Mouse (Mus musculus) CD8-positive naive resting alpha-beta T cell, adult 2 months (primary cell): ENCODE results near the gene Slc35b2.

Source experiments
- DNase-seq, 2 experiments: peaks; one replicate each; pipeline ENCODE4 v3.0.0; 2022; ENCODE audit warnings: low read depth in 2 of 2, low spot score in 2 of 2

Slc35b2 gene

GRCm38 (mm10) chr17:45564531-45565084, 934 bp downstream of the Slc35b2 start:
- no peak for DNase-seq

DNA sequence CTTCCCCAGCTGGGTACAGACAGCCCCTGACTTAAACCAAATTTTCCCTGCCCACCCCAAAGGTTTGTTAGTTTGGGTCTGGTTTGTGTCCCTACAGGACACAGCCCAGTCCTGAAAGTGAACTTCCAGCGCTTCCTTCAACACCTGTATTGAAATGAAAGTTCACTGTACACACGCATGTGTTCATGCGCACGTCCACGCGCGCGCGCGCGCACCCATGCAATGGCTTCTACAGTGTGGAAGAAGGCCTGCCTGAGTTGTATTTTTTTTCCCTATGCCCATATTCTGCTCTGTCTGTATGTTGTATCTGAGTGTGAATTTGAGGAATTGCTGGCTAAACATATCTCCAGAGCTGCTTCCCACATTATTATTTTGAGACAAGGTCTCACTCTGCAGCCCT, 1.4 kb downstream of the Slc35b2 start:
- no peak for DNase-seq

DNA sequence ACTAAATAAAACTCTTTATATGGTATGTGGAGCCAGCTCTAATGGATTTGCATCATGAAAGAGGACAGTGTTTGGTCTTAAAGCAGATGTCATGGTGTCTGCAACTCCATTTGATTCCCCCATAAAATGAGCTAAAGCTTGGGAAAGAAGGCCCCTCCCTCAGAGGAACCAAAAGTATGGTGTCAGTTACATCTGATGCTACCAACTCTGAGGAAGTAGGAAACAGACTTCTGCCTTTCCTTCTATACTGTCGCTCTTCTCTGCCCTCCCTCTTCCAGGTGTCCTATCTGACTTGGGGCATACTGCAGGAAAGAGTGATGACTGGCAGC, 2.3 kb downstream of the Slc35b2 start:
- no peak for DNase-seq

DNA sequence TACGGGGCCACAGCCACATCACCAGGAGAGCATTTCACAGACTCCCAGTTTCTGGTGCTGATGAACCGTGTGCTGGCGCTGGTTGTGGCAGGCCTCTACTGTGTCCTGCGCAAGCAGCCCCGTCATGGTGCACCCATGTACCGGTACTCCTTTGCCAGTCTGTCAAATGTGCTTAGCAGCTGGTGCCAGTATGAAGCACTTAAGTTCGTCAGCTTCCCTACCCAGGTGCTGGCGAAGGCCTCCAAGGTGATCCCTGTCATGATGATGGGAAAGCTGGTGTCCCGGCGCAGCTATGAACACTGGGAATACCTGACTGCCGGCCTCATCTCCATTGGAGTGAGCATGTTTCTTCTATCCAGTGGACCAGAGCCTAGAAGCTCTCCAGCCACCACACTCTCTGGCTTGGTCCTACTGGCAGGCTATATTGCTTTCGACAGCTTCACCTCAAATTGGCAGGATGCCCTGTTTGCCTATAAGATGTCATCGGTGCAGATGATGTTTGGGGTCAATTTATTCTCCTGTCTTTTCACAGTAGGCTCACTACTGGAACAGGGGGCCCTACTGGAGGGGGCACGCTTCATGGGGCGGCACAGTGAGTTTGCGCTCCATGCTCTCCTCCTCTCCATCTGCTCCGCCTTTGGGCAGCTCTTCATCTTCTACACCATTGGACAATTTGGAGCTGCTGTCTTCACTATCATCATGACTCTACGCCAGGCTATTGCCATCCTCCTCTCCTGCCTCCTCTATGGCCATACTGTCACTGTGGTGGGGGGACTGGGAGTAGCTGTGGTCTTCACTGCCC, 2.9 kb downstream of the Slc35b2 start:
- no peak for DNase-seq

DNA sequence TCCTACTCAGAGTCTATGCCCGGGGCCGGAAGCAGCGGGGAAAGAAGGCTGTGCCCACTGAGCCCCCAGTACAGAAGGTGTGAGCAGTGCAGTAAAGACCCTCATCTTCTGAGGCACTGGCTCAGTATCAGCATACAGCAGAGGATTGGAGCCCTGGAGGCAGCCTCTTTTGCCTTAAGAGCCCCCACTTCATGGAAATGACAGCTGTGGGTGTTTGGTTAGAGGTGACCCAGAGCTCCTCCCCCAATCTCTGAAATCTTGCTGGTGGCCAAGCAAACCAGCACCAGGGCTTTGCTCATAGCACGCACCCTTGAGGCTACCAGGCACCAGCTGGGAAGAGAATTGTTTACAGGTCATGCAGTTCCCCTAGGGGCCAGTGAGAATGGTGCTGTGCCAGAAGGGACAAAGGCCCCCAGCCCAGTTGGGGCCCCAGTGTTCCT, 3.5 kb downstream of the Slc35b2 start:
- no peak for DNase-seq

GRCm38 (mm10) chr17:45568990-45569389, 5.3 kb downstream of the Slc35b2 start:
- no peak for DNase-seq

- DNase-seq: no peak
Measured at GRCm38 (mm10) chr17:45569999-45570398, 6.3 kb downstream of the Slc35b2 start.

DNA sequence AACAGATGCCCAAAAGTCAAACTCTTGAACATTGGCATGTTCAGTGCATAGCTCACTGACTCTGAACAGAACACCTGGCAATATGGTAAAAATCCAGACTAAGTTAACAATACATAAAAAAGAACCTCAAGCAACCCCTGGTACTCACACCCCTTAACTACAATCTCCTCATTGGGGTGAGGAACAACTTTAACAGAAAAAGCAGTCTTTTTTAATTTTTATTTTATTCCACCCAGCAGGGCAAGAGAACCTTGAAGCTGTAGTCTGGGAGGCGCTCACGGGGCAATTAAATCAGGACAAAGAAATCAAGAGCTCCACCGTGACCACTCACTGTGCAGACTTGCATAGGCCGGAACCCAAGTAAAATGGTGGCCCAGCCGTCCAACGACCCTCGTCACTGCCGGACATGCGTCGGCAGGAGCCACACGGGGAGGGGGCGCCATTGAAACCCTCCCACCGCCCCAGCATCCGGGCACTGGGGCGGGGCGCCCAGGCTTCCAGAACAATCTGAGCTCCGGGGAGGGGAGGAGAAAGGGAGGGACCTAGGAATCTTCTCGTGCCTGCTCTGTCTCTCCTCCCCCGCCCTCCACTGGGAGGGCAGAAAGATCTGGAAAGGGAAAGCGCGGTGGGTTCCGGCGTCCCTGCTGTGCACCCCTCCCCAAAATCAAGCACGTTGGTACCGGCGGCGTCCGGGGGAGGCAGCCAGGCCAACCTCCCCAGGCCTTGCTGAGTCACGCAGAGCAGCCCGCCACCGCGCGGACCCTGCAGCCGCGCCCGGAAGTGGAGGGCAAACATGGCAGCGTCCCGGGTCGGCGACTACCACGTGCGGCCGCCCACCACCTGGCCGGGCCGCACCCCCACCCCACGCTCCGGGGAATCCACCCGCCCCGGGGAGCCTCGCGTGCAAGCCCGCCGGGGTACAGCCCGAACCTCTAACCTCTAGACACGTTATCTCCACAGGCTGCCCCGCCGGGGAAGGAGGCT, 8.7 kb downstream of the Slc35b2 start:
- DNase-seq: peak in 1 of 2 experiments; percentile 25

- DNase-seq: peak; percentile 99 to 100
Measured at GRCm38 (mm10) chr17:45573087-45573779, 9.6 kb downstream of the Slc35b2 start, which contains the start of gene Hsp90ab1. Gene Hsp90ab1, minus strand, starts transcription at chr17:45573271.

DNA sequence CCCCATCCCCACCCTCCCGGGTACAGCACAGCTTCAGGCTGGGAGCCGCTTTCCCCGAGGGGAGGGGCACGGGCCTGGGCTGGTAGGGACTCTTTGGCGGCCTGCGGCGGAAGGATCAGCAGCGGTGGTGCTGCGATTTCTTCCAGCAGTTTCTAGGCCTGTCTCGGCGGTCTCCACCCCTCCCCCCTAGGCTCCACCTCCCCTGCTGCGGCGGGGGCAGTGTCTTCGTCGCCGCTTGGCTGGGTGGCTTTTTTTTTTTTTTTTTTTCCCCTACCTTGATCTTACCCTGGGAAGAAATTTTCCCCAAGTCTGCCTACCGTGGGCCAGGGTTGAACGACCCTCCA, 10.1 kb downstream of the Slc35b2 start:
- peak; percentile 88 to 91 for DNase-seq

- peak; percentile 67 to 72 for DNase-seq
Measured at GRCm38 (mm10) chr17:45574129-45574761, 10.6 kb downstream of the Slc35b2 start.

DNA sequence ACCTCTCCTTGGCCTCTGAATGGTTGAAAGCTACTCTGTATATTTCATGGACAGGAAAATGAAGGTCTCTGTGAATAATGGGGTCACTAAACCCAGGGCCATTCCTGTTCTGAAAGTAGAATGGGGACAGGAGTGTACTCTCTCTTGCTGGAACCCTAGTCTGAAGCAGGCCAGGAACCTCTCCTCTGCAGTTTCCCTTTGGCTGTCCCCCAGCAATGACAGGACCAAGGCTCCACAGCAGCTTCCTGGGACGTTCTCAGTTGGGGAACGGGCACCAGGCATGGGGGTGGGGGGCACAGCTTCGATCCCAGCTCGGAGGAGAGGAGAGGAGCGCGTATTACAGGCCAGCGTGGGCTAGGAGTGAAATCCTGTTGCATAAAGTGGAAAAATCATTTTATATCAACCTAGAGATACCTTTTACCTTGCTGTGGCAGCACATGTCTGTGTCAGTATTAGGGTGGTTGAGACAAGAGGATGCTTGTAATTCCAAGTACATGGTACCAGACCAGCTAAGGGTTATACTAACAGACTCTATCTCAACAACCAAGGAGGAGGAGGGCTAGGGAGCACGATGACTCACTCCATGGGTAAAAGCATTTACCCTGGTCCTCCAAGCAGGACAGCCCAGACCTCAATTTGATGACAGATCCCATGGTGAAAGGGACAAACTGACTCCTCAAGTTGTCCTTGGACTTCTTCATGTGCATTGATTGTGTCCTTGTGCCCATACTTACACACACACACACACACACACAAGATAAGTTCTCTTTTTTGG, 11.6 kb downstream of the Slc35b2 start:
- DNase-seq: no peak

- DNase-seq: no peak
Measured at GRCm38 (mm10) chr17:45578242-45578641, 14.6 kb downstream of the Slc35b2 start.

DNA sequence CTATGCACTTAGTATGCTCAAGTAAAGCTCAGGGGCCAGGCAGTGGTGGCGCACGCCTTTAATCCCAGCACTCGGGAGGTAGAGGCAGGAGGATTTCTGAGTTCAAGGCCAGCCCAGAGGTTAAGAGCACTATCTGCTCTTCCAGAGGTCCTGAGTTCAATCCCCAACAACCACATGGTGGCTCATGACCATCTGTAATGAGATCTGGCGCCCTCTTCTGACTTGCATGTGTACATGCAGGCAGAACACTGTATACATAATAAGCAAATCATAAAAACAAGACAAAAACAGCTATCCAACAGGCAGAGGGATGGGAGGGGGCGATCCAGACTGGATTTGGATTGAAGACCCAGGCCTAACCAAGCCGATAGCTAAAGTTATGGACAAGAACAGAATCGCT, 15.2 kb downstream of the Slc35b2 start:
- no peak for DNase-seq

GRCm38 (mm10) chr17:45579554-45579953, 15.9 kb downstream of the Slc35b2 start:
- no peak for DNase-seq

DNA sequence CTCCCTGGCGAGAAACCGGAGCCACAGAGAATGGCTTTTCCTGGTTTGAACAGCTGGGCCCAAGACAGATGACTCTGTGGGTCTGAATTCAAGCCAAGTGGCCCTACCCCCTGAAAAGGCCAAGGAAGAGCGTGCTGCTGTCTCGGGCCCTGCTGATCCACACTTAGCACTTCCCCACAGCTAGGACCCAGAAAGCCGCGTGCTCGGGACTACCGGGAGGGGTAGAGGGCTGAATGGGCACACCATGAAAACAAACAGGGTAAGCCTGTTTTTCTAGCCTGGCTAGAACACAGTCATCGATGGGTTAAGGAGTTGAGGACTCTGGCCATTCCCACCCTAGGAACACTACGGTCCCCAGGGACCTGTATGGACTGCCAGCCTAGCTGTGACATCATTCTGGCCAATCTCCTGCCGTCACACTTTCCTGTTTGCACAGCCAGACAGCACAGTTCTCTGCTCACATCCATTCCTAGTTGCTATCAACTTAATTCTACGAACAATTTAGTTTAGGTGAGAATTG, 17.3 kb downstream of the Slc35b2 start:
- DNase-seq: no peak

GRCm38 (mm10) chr17:45581567-45581983, 17.9 kb downstream of the Slc35b2 start:
- DNase-seq: peak; percentile 50 to 72

- no peak for DNase-seq
Measured at GRCm38 (mm10) chr17:45582188-45582587, 18.5 kb downstream of the Slc35b2 start.

DNA sequence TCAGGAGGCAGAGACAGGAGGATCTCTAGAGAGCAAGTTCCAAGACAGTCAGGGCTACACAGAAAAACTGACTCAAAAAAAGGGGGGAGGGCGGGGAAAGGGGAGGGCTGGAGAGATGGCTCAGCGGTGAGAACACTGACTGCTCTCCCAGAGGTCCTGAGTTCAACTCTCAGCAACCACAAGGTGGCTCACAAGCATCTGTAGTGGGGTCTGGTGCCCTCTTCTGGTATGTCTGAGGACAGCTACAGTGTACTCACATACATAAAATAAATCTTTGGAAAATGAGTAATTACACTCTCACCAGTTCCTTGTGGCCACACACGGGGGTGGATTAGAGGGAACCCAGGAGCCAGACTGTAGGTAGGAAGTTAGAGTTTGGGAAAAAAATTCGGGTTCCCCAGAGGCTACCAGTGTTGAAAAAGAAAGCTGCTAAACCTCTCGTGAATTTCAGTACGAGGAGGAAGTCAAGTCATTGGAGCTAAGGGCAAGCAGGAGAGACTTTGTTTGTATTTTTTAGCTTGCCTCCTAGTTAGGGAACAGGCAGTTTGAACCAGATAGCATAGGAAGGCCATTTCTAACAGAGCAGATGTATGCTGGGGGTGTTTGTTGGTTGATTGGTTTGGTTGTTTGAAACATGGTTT, 19.2 kb downstream of the Slc35b2 start:
- no peak for DNase-seq
